Mouse (Mus musculus) liver, embryonic 13.5 days (tissue): ENCODE results near the gene Nefh. TPM values are rescaled to one million over a fixed set of nuclear protein-coding genes. Genes with fewer than 3 reads are reported as not detected.

Experiments used
- ATAC-seq: fragments of 200-750 bp; cut with Nextera tagmentation; 2 replicates; pipeline ENCODE4 v1.8.0; 2017; ENCODE audit warnings: low read depth, mild to moderate bottlenecking, moderate number of reproducible peaks, moderate library complexity
- DNase-seq: peaks from one replicate; pipeline ENCODE4 v3.0.0; 2022
- H3K27ac ChIP-seq: fragments of 300-500 bp; sonication (generic); 2 replicates; pipeline ENCODE4 v1.5.1; 2015; ENCODE audit warnings: moderate library complexity, mild to moderate bottlenecking, inconsistent platforms
- H3K27me3 ChIP-seq: fragments of 300-500 bp; sonication (generic); 2 replicates; pipeline ENCODE4 v1.6.1; 2015; ENCODE audit warnings: mild to moderate bottlenecking, inconsistent platforms
- H3K36me3 ChIP-seq: fragments of 300-500 bp; sonication (generic); 2 replicates; pipeline ENCODE4 v1.6.1; 2015; ENCODE audit warnings: mild to moderate bottlenecking, inconsistent platforms
- H3K4me1 ChIP-seq: fragments of 300-500 bp; sonication (generic); replicated peaks from 2 replicates; pipeline ENCODE4 v1.6.1; 2015; ENCODE audit warnings: inconsistent platforms
- H3K4me2 ChIP-seq: fragments of 300-500 bp; sonication (generic); 2 replicates; pipeline ENCODE4 v1.6.1; 2015; ENCODE audit warnings: inconsistent platforms, mild to moderate bottlenecking, moderate library complexity
- H3K4me3 ChIP-seq: fragments of 300-500 bp; sonication (generic); replicated peaks from 2 replicates; pipeline ENCODE4 v1.5.1; 2015; ENCODE audit warnings: mild to moderate bottlenecking, inconsistent platforms
- H3K9ac ChIP-seq: fragments of 300-500 bp; sonication (generic); 2 replicates; pipeline ENCODE4 v1.6.1; 2015; ENCODE audit warnings: mild to moderate bottlenecking, inconsistent platforms
- H3K9me3 ChIP-seq: fragments of 300-500 bp; sonication (generic); replicated peaks from 2 replicates; pipeline ENCODE4 v1.6.1; 2016; ENCODE audit warnings: inconsistent platforms
- WGBS: fragments of 180-500 bp; shearing (Covaris S2); methylation state at CpG from one replicate; pipeline ENCODE4 v1.1.7; 2015; ENCODE audit not compliant: insufficient replicate concordance; 5-methylcytosine and 5-hydroxymethylcytosine counted together
- microRNA-seq: library from miRNA; unstranded; fragments of <30 nt; microRNA quantifications from one replicate; pipeline ENCODE4, GENCODE M21; 2016
- polyA plus RNA-seq: library from polyadenylated mRNA; unstranded; fragments of >200 nt; fragmentation: Nextera tagmentation; extraction: Ambion mirVana; gene quantifications from 2 replicates; pipeline ENCODE4 v1.2.1, GENCODE M21; 2015

Gene Nefh
- polyA plus RNA-seq, 1 experiment from 2014 or later = 0.27 TPM

- Histone ChIP-seq H3K36me3 (peaks cover 48% of the 10 kb centered on the region), H3K9me3 (no peaks in the 10 kb centered on the region), H3K9ac (no peak overlapping the region), H3K4me1 (no peaks in the 10 kb centered on the region), H3K27me3 (no peaks in the 10 kb centered on the region), H3K4me3 (no peak overlapping the region), H3K27ac (no peak overlapping the region), H3K4me2 (no peak overlapping the region)
- ATAC-seq = no peak
- DNase-seq = no peak
- WGBS = 80% methylated on average over 6 of the region's 6 CpGs
These were observed 45.9 kb downstream of the Nefh start for GRCm38 (mm10) chr11:4901956-4902355.

DNA sequence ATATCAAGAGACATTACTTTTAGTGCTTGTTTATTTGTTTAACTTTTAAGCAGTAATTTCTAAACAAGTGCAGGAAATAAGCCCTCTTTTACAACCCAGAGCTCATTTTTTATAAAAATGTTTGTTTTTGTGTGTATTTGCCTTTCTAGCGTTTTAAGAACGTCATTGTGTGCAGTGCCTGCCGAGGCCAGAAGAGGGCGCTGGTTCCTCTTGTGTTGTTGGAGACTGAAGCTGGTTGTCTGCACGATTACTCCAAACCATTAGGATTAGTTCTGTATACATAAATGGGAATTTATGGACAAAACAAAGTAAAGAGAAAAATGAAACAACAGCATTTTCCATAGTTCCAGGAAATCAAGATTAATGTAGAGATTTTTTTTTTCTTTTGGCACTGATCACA is 47.4 kb downstream of the Nefh start:
- H3K9ac ChIP-seq = no peak overlapping the region
- no peak overlapping the region for H3K27ac ChIP-seq
- no peak for ATAC-seq
- no peak overlapping the region for H3K4me3 ChIP-seq
- no peaks in the 10 kb centered on the region for H3K9me3 ChIP-seq
- no peaks in the 10 kb centered on the region for H3K27me3 ChIP-seq
- 58% methylated on average over 5 of the region's 5 CpGs for WGBS
- H3K36me3 ChIP-seq = peaks cover 41% of the 10 kb centered on the region
- no peak for DNase-seq
- H3K4me2 ChIP-seq = no peak overlapping the region
- H3K4me1 ChIP-seq = peaks cover 13% of the 10 kb centered on the region

- Histone ChIP-seq H3K4me2 (peak within 1 kb of the TSS; percentile 78), H3K4me1 (peaks cover 15% of the 10 kb centered on the region), H3K27me3 (no peaks in the 10 kb centered on the region), H3K36me3 (peaks cover 21% of the 10 kb centered on the region), H3K9me3 (no peaks in the 10 kb centered on the region), H3K9ac (peak within 1 kb of the TSS; percentile 84), H3K27ac (peak within 1 kb of the TSS; percentile 74), H3K4me3 (peak within 1 kb of the TSS; percentile 91)
- ATAC-seq = peak; percentile 89
- DNase-seq = peak; percentile 71
- 1% methylated on average over 52 of the region's 52 CpGs for WGBS
These were observed 52.7 kb downstream of the Nefh start, which contains the start of gene Thoc5 for GRCm38 (mm10) chr11:4894848-4895816. TSS of gene Thoc5 (plus strand) at chr11:4895320.

Small RNAs within 50 kb of the gene (microRNA-seq; reads per million reads assigned to microRNA genes)
- not detected for gene Mir6918

Other genes with a start within 250 kb of the Nefh start
- 687 and 723 TPM in 2 replicates for gene Uqcr10, start 243.7 kb downstream of the Nefh start, polyA plus RNA-seq
- 30.2 and 31.0 TPM in 2 replicates for gene Zmat5, start 243.4 kb downstream of the Nefh start, polyA plus RNA-seq
- gene Cabp7, start 201.3 kb downstream of the Nefh start, polyA plus RNA-seq = 0.06 TPM in 1 of 2 replicates, not detected in the other
- 16.7 and 22.5 TPM in 2 replicates for gene Nf2, start 98.5 kb downstream of the Nefh start, polyA plus RNA-seq
- gene Nipsnap1, start 74.1 kb downstream of the Nefh start, polyA plus RNA-seq = 74.2 and 81.4 TPM in 2 replicates
- gene Thoc5, start 52.7 kb downstream of the Nefh start, polyA plus RNA-seq = 21.7 and 25.9 TPM in 2 replicates
- 77.1 and 95.0 TPM in 2 replicates for gene Ap1b1, start 38.8 kb upstream of the Nefh start, polyA plus RNA-seq
- gene Rasl10a, start 110.1 kb upstream of the Nefh start, polyA plus RNA-seq = 0.42 and 0.50 TPM in 2 replicates
- 14.3 and 15.1 TPM in 2 replicates for gene Gas2l1, start 117.3 kb upstream of the Nefh start, polyA plus RNA-seq
- gene Rhbdd3, start 150.9 kb upstream of the Nefh start, polyA plus RNA-seq = 11.8 and 14.3 TPM in 2 replicates
- 312 and 331 TPM in 2 replicates for gene Ewsr1, start 151.2 kb upstream of the Nefh start, polyA plus RNA-seq
- 4.3 and 4.5 TPM in 2 replicates for gene Emid1, start 204.2 kb upstream of the Nefh start, polyA plus RNA-seq